Mouse (Mus musculus) 3134 (cell line): ENCODE measurements at regions not wholly inside any gene's neighbourhood (a gene's known extent, or its start where the extent isn't known, plus 50 kb on each side); places are given as distances from the start of the nearest gene placed in this dataset.

Experiments
- DNase-seq: peaks from one replicate; pipeline ENCODE4 v3.0.0-alpha.2; 2011; ENCODE audit warnings: low spot score; ENCODE audit not compliant: insufficient read length; ENCODE audit errors: extremely low read depth

DNA sequence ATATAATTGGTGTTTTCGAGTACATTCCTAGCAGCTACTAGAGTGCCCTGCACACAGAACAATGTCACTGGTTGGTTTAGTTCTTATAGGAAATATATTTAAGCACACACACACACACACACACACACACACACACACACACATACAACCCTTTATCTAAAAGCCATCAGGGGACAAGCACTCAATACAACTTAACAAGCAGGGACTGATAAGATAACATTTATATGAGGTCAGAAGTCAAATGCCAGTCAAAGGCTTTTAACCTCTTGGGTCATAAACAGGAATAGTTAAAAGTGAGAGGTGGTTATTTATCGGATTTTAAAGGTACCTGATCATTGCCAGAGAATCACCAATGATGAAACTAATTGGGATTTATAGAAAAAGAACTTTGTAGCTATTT is 158.7 kb upstream of the Tmem161b start:
- DNase-seq: no peak

DNA sequence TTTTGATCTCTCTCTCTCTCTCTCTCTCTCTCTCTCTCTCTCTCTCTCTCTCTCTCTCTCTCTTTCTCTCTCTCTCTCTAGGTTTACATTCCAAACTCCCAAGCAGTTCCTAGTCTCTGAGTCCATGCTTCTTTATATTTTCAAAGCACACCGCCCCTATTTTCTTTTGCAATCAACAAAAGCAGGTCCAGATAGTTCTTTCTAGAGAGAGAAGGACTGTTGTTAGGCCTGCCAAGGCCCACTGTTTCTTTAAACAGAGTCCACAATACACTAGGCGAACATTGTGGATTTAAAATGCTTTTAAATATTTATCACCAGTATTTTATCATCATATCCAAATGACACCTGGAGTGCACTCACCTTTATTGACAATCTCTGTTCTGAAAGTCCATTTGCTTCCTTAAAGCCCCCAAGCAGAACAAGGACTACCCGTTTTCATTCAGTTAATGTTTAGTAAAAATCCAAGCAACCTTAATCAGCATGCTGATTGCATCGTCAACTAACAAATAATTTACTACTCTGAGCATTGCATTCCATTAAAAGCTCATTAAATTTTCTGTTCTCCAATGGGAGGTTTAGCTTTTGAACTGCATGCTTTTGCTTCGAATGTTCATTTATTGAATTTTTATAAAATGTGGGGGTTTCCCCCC is 157.7 kb upstream of the Tmem161b start:
- DNase-seq: no peak

DNA sequence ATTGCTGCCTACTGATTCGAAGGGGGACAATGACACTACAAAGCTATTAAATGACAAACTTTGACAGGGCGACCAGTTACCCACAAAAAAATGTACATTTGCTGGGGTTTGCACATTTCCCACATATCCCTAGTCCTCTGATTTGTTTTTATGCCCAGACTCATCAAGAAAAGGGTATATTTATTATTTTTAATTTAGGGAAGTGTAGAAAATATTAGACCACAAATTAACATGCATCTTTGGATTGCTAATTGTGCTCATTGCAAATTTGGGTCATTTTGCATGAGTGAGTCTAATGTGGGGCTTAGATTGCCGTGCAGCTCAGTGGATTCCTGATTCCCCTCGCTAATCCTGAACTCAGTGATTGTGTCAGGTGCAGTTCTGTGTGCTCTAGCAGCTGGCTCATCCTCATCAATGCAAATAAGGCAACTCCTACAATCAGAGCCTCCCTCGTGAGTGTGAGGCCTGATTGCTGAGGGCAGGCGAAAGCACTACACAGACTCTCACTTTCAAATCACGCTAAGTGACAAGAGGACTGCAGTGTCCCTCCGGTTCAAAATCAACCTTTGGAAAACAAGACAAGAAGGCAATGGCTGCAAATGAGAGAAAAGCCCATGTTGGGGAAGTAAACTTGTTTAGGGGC is 156.7 kb upstream of the Tmem161b start:
- no peak for DNase-seq

DNA sequence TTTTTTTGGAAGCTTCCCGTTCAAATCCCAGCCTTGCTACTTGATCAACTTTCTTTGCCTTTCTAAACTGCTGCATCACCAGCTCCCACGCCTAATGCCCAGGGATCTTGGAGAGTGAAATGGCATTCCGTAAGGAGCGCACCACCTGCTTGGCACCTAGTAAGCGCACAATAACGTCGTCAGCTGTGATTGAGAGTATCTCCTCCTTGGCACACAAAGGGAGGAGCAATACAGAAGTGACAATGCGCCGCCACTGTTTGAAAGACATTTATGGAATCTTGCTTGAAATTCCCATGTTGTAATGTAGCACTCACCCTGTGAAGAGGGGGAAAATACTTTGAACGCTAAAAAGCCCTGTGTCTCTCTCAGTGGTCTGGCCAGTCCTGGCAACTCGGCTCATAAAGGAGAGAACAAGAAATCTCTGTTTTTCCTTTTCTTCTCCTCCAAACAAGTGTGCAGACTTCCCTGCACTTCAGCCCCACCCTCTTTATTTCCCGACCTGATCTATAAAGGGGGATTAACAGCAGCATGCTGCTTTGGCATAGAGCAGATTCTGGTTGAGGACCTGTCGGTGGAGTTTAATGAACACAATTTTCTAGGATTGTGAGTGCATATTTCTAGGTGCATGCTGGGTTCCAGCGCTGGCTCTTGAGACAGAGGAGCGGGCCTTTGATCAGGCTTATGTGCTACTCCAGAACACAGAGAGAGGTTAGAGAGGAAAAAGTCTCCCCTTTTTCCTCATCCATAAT is 155.7 kb upstream of the Tmem161b start:
- DNase-seq: no peak

DNA sequence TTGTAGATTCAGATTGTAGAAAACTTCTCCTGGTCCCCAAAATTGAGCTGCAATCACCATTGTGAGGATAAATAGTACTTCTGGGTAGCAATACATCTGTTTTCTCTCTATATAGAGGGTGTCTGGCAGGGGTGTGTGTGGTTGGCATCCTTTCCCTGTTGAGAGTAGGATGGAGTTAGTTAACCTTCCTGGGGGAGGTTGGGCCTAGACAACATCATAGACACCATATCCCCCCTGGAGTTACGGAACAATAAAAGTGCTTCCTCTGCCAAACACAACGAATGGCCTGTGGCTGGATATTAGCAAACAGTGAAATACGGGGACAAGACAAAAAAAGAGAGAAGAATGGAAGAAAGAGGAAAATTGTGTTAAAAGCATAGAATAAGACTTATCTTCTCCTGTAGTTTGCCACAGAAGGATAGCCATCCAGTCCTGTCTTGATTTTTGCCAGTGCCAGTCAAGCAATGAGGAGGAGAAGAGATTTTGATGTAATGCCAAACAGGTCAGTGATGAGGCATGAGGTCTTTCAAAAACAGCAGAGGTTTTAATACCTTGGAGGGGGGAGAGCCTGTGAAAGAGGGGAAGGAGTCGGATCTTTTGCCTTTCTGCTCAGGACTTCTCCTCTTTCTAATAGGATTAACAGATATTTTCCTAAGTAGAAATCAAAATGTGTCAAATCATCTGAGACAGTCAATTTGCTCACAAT is 155.0 kb upstream of the Tmem161b start:
- DNase-seq: no peak

DNA sequence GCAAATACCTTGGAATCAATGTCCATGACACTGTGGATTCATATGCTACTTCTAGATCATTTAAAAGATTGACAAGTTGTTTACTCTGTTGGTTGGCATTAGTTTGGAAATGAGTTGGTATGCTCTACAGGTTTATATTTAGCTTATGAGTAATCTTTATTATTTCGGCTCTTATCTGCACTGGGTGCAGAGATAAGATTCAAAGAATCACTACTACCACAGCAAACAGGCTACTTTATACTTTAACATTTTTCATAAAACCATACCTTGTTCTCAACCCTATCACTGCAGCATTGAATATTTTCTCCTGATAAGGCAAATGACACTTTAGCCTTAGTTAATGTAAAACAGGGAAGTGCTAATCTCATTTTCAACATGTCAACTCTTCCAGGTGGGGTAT is 153.7 kb upstream of the Tmem161b start:
- no peak for DNase-seq
